In genomic region chr2:83722936-83723335, GRCm38 (mm10) we compare ENCODE assay signal across 9 mouse cellular contexts. TPM values are rescaled to one million over a fixed set of nuclear protein-coding genes. Genes with fewer than 3 reads are reported as not detected.
DNase-seq lines count a peak whose midpoint lies in the region; ATAC-seq lines count a peak whose summit lies in the region.
"Had no signal": no experiment of that assay in that cellular context is flagged by ENCODE, and none has a peak within 500 bp of the region (broad histone marks: within the 10 kb centered on the region; RNA-seq: fewer than 3 reads in every experiment).

No protein-coding gene starts in this region.

- H3K27me3 ChIP-seq in intestine, embryonic 14.5 days (replicated peaks; ENCODE audit: control insufficient read depth, insufficient read depth, low read length): no peaks in the 10 kb centered on the region
- H3K27me3 ChIP-seq in intestine, embryonic 16.5 days (replicated peaks; ENCODE audit: control insufficient read depth, insufficient read depth, low read length): no peaks in the 10 kb centered on the region
- no peaks in the 10 kb centered on the region for H3K27me3 ChIP-seq in limb, embryonic 10.5 days (ENCODE audit: low read depth, poor library complexity, severe bottlenecking)

- H3K27ac ChIP-seq in intestine, embryonic 14.5 days (ENCODE audit: low read depth): peak overlapping the region; percentile 97; the same call in 1 of the 2 replicates
- H3K27ac ChIP-seq in intestine, embryonic 16.5 days (ENCODE audit: low read length): no peak overlapping the region
- peak overlapping the region; percentile 99 for H3K27ac ChIP-seq in limb, embryonic 10.5 days

- peak overlapping the region; percentile 67; the same call in 1 of the 2 replicates for H3K4me2 ChIP-seq in intestine, embryonic 14.5 days (ENCODE audit: low read length)
- H3K4me2 ChIP-seq in intestine, embryonic 16.5 days (ENCODE audit: low read depth, low read length): no peak overlapping the region

- H3K9me3 ChIP-seq in intestine, embryonic 14.5 days (ENCODE audit: control insufficient read depth, low read length): no peaks in the 10 kb centered on the region
- H3K9me3 ChIP-seq in intestine, embryonic 16.5 days (ENCODE audit: control insufficient read depth, low read length): no peaks in the 10 kb centered on the region
- H3K9me3 ChIP-seq in limb, embryonic 10.5 days (replicated peaks): no peaks in the 10 kb centered on the region

- DNase-seq in intestine, embryonic 14.5 days (ENCODE audit: low spot score): no peak
- peak; percentile 49 for DNase-seq in 416B (ENCODE audit: low read depth)
- DNase-seq in CD4-positive, CD25-positive, alpha-beta regulatory T cell, adult 2 months (ENCODE audit: low read depth, low spot score): peak; percentile 54
- DNase-seq in limb, embryonic 10.5 days (ENCODE audit: low spot score): no peak
- no peak for DNase-seq in cerebellum, postnatal 4 days (ENCODE audit: low spot score in 2 of 2)
- no peak for DNase-seq in adrenal gland, postnatal 4 days (ENCODE audit: low spot score in 2 of 2)
- DNase-seq: kidney, adult 11 months; thymus, postnatal 4 days had no signal

- no peak overlapping the region for H3K4me3 ChIP-seq in intestine, embryonic 14.5 days (ENCODE audit: low read depth, low read length)
- H3K4me3 ChIP-seq in intestine, embryonic 16.5 days (ENCODE audit: low read length): no peak overlapping the region
- H3K4me3 ChIP-seq in limb, embryonic 10.5 days: no peak overlapping the region

- no peak for ATAC-seq in intestine, embryonic 14.5 days (replicated peaks; ENCODE audit: low FRiP score, low TSS enrichment, low read depth)
- no peak for ATAC-seq in intestine, embryonic 16.5 days

- H3K4me1 ChIP-seq in intestine, embryonic 14.5 days (replicated peaks; ENCODE audit: control insufficient read depth, insufficient read depth, low read length): peaks cover 19% of the 10 kb centered on the region
- H3K4me1 ChIP-seq in intestine, embryonic 16.5 days (ENCODE audit: control insufficient read depth, insufficient read depth, low read length): peaks cover 6% of the 10 kb centered on the region
- H3K4me1 ChIP-seq in limb, embryonic 10.5 days: peaks cover 30% of the 10 kb centered on the region

- peak overlapping the region; percentile 90; the same call in 1 of the 2 replicates for H3K9ac ChIP-seq in intestine, embryonic 14.5 days (ENCODE audit: low read length)
- no peak overlapping the region for H3K9ac ChIP-seq in intestine, embryonic 16.5 days (ENCODE audit: low read depth, low read length)

- H3K36me3 ChIP-seq in intestine, embryonic 14.5 days (ENCODE audit: control insufficient read depth, insufficient read depth, low read length): no peaks in the 10 kb centered on the region
- no peaks in the 10 kb centered on the region for H3K36me3 ChIP-seq in intestine, embryonic 16.5 days (ENCODE audit: control insufficient read depth, insufficient read depth, low read length)
- H3K36me3 ChIP-seq in limb, embryonic 10.5 days: 0 out of 2 replicates have a peak, but pooled peaks cover under 1% of the 10 kb centered on the region

RNA-seq across cellular contexts. Expression of gene Itgav, which starts 1.3 kb away (rescaled TPM):
- 75.3 and 85.3 TPM in 2 replicates for polyA plus RNA-seq in intestine, embryonic 14.5 days (2014; fragmentation: Nextera tagmentation; extraction: Ambion mirVana)
- polyA plus RNA-seq in intestine, embryonic 16.5 days (2015; fragmentation: Nextera tagmentation; extraction: Ambion mirVana): 39.6 and 45.7 TPM in 2 replicates
- 53.0 and 56.0 TPM in 2 replicates for polyA plus RNA-seq in limb, embryonic 10.5 days (2016; fragmentation: Nextera tagmentation; extraction: Ambion mirVana)
- 100 to 1,000 TPM; 101 to 127 TPM for total RNA-seq in adrenal gland, postnatal 4 days (2021)

Comparison
In these comparisons a context has a peak if more than half of its experiments do, and no peak if none do; other contexts are left out.
1. DNase-seq: peak in 416B (single experiment) and CD4-positive, CD25-positive, alpha-beta regulatory T cell, adult 2 months (single experiment); none in intestine, embryonic 14.5 days (single experiment), limb, embryonic 10.5 days (single experiment), cerebellum, postnatal 4 days (0 of 2) and adrenal gland, postnatal 4 days (0 of 2).